Mouse (Mus musculus) G1E (cell line): ENCODE measurements around the gene Col11a1. TPM values are rescaled to one million over a fixed set of nuclear protein-coding genes. Genes with fewer than 3 reads are reported as not detected.

Source experiments
- ATAC-seq: 2 replicates; pipeline ENCODE4 v1.8.0; 2016; ENCODE audit warnings: mild to moderate bottlenecking; ENCODE audit not compliant: insufficient number of reproducible peaks, poor library complexity, low FRiP score, severe bottlenecking; ENCODE audit errors: extremely low read depth
- DNase-seq: peaks from one replicate; pipeline ENCODE4 v3.0.0; 2012; ENCODE audit warnings: low spot score
- H3K27me3 ChIP-seq: 2 replicates; pipeline ENCODE4 v1.6.1; 2012; ENCODE audit warnings: mild to moderate bottlenecking, low read length, inconsistent platforms; ENCODE audit not compliant: insufficient read depth
- H3K36me3 ChIP-seq: replicated peaks from 2 replicates; pipeline ENCODE3; 2012; ENCODE audit warnings: mild to moderate bottlenecking, inconsistent platforms
- H3K4me1 ChIP-seq: 2 replicates; pipeline ENCODE4 v1.6.1; 2012; ENCODE audit warnings: low read depth, low read length, inconsistent platforms, mixed read lengths; ENCODE audit not compliant: insufficient read depth
- H3K4me3 ChIP-seq: 2 replicates; pipeline ENCODE4 v1.5.1; 2012; ENCODE audit warnings: low read depth, mild to moderate bottlenecking, inconsistent platforms, low read length, moderate library complexity, mixed read lengths
- H3K9me3 ChIP-seq: replicated peaks from 2 replicates; pipeline ENCODE4 v1.6.1; 2012; ENCODE audit warnings: inconsistent platforms
- CTCF ChIP-seq: IDR thresholded peaks from 2 replicates; pipeline ENCODE4 v1.5.1; 2012; ENCODE audit warnings: low read depth, low read length, inconsistent platforms, mixed read lengths
- GATA1 ChIP-seq: IDR thresholded peaks from 2 replicates; pipeline ENCODE4 v1.6.1; 2012; ENCODE audit warnings: borderline replicate concordance, low read length, inconsistent platforms, mixed read lengths
- GATA2 ChIP-seq: IDR thresholded peaks from 2 replicates; pipeline ENCODE4 v1.6.1; 2012; ENCODE audit warnings: low read depth, low read length, inconsistent platforms, borderline replicate concordance
- POLR2AphosphoS5 ChIP-seq: IDR thresholded peaks from 2 replicates; pipeline ENCODE4 v1.6.1; 2012; ENCODE audit warnings: low read depth, low read length, inconsistent platforms; ENCODE audit not compliant: insufficient replicate concordance
- TAL1 ChIP-seq: conservative IDR thresholded peaks from 2 replicates; pipeline ENCODE4 v1.6.1; 2012; ENCODE audit warnings: low read depth, low read length, inconsistent platforms, mixed read lengths
- polyA plus RNA-seq: library from polyadenylated mRNA; stranded (reverse); fragments of >175 nt; gene quantifications from 2 replicates; pipeline ENCODE4 v1.2.3, GENCODE M21; 2012
- total RNA-seq, 2 experiments: library from RNA; stranded (forward) in 1 of 2; stranded (reverse) in 1 of 2; fragments of 200-1000 nt in 1 of 2; fragments of >200 nt in 1 of 2; fragmentation: Nextera tagmentation in 1 of 2; gene quantifications; 2 replicates each; pipeline ENCODE4 v1.2.3; 2014 to 2017

The Col11a1 gene
- total and polyA plus RNA-seq, 3 experiments, result 0.22 TPM; not detected in 2

- no peak for TF ChIP-seq TAL1
- TF ChIP-seq POLR2AphosphoS5, result no peak
- no peak for TF ChIP-seq CTCF
- TF ChIP-seq GATA2, result no peak
- no peak for TF ChIP-seq GATA1
- Histone ChIP-seq H3K4me1 (no peaks in the 10 kb centered on the region), H3K9me3 (0 out of 2 replicates have a peak, but pooled peaks cover 3% of the 10 kb centered on the region), H3K27me3 (no peaks in the 10 kb centered on the region), H3K36me3 (no peaks in the 10 kb centered on the region), H3K4me3 (no peak overlapping the region)
- ATAC-seq (no peak), DNase-seq (no peak)
Measured at GRCm38 (mm10) chr3:114212255-114212654, 181.9 kb downstream of the Col11a1 start.

- DNase-seq (no peak), ATAC-seq (no peak)
- H3K9me3 ChIP-seq, result 0 out of 2 replicates have a peak, but pooled peaks cover 3% of the 10 kb centered on the region
- H3K27me3 ChIP-seq, result no peaks in the 10 kb centered on the region
- TF ChIP-seq POLR2AphosphoS5 (no peak), TAL1 (no peak)
- H3K36me3 ChIP-seq, result no peaks in the 10 kb centered on the region
- H3K4me3 ChIP-seq, result no peak overlapping the region
- H3K4me1 ChIP-seq, result no peaks in the 10 kb centered on the region
Measured at GRCm38 (mm10) chr3:114216105-114216504, 185.8 kb downstream of the Col11a1 start.

- no peaks in the 10 kb centered on the region for H3K27me3 ChIP-seq
- DNase-seq (no peak), ATAC-seq (no peak)
- H3K36me3 ChIP-seq, result no peaks in the 10 kb centered on the region
- H3K4me1 ChIP-seq, result no peaks in the 10 kb centered on the region
- no peak for TF ChIP-seq GATA1
- no peak for TF ChIP-seq GATA2
- no peak for TF ChIP-seq POLR2AphosphoS5
- no peak for TF ChIP-seq CTCF
- TF ChIP-seq TAL1, result no peak
- H3K9me3 ChIP-seq, result no peaks in the 10 kb centered on the region
- no peak overlapping the region for H3K4me3 ChIP-seq
Measured at GRCm38 (mm10) chr3:114229501-114229900, 199.2 kb downstream of the Col11a1 start.
